Mouse (Mus musculus) heart, adult 8-10 months (tissue): ENCODE measurements around the gene Cdsn. TPM values are rescaled to one million over a fixed set of nuclear protein-coding genes. Genes with fewer than 3 reads are reported as not detected.

Experiments
- DNase-seq: peaks from one replicate; pipeline ENCODE4 v3.0.0; 2022; ENCODE audit warnings: low spot score
- total RNA-seq, 4 experiments: library from RNA; stranded (reverse); gene quantifications; 2 replicates each; pipeline ENCODE4 v1.2.4; 2022

Cdsn gene
- total RNA-seq, 4 experiments from 2014 or later = 0.14 to 0.37 (median 0.27) TPM

DNA sequence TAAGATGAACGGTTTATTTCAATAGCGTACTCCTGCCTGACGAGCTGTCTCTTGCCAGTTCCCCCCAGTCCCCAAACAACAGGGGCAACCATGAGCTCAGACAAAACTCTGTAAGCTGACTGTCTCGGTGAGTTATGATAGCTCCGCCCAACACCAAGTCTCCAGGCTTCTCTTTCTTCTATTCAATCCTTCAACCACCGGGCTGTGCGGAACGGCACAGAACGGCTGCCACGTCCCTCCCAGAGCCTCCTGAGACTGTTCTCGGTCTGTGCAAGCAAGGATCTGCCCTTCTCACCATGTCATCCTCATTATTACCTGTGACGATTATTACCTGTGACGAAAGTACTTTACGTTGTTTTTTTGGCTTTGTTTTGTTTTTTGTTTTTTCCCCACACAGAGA, 18.9 kb downstream of the Cdsn start:
- no peak for DNase-seq

DNA sequence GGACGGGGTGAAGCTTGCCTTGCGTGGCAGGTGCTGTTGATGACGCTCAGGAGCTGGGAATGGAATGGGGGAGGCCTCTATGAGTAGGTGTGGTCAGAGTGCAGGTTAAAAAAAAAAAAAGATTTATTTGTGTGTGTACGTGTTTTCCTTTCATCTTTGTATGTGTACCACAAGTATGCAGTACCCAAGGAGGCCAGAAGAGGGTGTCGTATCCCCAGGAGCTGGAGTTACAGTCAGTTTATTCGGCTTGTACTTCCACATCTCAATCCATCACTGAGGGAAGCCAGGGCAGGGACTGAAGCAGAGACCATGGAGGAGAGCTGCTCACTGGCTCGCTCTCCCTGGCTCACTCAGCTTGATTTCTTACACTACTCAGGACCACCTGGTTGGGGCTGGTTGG, 19.5 kb downstream of the Cdsn start:
- DNase-seq = no peak

DNA sequence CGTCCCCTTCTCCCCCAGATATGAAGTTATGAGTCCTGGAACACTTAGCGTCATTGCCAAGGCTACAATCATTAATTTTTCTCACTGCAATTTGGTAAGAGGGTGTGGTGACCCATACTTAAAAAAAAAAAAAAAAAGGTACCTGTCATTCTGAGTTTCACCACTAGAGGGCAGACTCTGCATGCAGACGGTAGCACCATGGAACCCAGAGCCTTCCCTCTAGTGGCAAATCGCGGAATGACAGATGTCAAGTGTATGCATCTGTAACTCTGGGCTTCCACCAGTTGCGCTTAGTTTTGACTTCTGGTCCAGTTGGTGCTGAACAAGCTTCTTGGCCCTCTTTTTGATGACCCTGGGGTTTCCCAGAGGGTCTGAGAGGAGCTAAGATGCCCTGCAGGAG, 26.3 kb downstream of the Cdsn start:
- DNase-seq = peak; percentile 79

DNA sequence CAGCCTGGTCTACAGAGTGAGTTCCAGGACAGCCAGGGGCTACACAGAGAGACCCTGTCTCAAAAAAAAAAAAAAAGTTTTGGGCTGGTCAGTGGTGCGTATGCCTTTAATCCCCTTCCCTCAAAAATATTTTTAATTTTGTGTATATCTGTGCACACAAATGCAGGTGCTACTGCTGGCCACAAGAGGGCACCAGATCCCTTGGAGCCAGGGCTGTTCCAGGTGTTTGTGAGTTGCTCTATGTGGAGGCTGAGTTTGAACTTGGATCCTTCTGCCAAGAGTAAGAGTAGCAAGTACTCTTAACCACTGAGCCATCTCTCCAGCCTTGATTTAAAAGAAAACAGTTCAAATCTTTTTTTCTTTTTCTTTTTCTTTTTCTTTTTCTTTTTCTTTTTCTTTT, 31.0 kb downstream of the Cdsn start:
- DNase-seq = no peak

DNA sequence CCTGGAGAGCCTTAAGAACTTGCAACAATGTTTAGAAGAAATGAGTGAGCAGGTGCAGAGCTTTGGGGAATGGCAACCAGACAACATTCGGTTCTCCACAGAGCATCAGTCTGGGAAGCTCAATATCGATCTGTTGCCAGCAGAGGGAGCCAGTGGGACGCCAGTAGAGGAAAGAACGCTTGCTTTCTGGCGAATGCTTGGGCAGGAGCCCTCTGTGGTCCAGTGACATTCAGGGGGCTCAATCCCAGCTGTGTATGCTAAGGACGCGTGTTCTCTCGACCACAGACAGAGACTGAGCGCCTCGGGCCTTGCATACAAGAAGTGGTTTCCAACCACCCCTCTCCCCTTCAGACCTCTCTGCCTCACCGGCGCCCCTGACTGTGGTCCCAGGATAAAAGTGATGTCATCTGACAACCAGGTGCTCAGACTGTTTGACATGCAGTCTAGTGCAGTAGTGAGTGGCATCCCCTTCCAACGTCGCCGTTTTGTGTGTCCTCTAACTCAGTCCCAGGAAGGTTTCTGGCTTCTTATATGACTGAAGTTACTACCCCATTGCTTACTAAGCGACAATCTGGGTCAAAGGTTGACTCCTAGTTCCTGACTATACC, 32.5 kb downstream of the Cdsn start:
- peak; percentile 58 for DNase-seq

DNA sequence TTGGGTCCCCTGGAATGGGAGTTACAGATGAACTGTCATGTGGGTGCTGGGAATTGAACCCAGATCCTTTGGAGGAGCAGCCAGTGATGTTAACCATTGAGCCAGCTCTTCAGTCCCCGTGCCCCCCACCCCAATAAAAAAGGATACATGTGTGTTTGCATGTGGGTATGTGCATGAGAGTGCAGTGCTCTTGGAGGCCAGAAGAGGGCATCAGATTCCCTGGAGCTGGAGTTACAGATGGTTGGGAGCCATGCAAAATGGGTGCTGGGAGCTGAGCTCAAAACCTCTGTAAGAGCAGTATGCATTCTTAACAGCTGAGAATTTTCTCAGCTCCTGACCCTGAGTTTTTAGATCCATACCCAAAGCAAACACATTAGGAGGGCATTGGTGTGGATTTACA, 35.4 kb downstream of the Cdsn start:
- DNase-seq = no peak

DNA sequence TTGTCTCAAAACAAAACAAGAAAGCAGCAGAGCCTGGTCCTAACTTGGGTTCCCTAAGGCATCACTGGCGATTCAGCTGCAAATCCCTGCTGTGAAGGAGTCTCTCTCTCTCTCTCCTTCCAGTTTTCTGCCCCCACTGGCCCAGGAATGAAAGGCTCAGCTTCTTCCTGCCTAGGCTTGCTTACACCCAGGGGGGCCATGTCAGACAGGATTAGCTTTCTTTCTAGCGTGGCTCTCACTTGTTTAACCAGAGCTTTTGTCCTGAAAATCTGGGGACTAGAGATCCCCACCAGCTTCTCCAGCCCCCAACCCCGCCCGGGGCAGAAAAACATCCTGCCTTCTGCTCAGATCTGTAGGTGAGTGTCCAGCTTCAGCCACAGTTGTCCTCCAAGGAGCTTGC, 36.5 kb downstream of the Cdsn start:
- no peak for DNase-seq

DNA sequence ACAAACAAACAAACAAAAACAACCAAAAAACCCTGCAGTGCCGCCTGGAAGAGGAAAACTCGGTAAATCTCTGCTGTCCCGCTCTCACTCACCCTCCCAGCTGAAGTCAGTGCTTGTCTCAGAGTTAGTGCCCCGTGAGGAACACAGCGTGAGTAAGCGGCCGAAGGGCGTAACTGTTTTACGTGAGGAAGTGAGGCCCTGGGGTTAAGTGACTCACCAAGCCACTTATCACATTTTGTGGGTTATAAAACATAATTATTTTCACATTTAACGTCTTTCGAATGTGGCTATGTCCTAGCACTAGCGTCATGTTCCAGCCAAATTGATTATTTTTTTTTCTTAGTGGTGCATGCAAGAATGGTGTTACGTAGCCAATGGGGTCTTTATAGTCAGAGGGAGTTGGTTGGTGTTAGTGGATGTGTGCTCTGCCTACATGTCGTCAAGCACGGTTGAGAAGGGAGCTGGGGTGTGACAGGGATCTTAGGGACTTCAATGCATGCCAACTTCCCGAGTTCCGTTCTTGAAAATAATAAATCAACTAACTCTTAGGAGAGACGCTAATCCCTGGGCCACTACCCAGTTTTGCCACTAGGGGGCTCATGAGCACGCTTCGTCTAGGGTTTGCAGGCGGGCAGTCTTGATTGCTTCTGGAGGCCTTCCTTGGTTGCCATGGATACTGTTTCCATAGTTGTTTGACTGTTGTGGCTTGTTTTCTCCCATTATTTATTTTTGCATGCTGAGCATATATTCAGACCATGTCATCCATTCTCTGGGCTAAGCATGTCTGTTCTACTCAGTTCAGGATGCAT, 38.7 kb downstream of the Cdsn start:
- peak; percentile 51 for DNase-seq

DNA sequence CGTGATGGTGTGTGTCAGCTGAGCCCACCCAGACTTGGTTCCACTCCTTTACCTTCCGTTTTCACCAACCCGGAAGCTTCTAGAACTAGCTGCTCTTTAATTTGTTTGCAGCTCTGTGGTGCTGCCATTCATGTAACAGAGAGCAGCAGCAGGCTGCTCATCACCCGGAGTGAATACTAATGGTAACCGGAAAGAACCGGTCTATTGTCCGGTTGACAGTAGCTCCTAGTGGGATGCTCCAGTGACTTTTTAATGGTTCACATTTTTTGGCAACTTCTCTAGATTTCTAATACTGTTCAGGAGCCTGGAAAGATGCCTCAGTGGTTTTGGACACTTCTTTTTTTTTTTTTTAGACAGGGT, 39.3 kb downstream of the Cdsn start:
- DNase-seq = no peak

DNA sequence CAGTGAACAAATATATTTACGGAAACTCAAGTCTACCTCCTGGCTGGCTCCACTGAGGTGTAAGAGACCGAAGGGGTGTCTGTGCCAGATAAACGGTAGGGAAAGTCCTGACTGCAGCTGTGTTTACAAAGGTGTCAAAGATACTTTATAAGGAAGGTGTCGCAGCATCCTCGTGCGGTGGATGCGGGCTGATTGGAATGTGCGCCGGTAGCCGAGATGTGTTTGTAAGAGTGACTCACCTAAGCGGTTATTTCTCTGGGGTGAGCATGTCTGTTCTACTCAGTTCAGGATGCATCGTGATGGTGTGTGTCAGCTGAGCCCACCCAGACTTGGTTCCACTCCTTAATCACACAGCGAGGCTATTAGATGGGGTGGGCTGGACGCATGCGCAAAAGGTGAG, 39.8 kb downstream of the Cdsn start:
- no peak for DNase-seq

DNA sequence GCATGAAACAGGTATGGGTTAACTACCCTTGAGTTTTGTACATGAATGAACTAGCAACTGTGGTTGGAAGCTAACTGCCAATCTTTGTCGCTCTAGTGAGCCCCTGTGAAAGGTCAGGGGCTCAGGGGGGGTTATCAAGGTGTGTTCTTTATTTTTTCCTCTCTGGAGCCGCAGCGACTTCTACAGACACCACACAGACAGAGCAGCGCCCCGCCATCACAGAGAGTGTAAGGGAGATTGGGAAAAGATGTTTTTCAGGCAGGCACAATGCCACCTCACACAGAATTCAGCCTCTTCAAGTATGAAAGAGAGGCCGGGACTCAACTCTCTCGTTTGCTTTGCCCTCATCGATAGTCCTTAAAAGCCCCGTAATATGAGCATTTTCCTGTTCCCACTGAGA, 40.2 kb downstream of the Cdsn start:
- no peak for DNase-seq

DNA sequence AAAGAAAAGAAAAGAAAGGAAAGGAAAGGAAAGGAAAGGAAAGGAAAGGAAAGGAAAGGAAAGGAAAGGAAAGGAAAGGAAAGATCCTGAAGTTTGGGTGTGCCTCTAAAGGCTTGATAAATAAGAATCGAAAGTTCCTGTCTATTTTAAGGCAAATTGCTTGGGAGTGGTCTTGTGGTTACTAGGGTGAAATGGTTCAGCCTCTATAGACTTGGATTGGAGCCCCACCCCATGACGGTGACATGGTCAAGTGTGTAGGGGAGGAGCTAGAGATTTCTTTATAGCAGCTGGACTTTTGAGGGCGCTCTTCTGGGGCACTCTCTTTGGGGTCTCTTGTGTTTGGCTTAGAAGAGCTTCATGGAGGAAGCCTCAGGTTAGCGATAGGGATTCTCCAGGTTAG, 41.9 kb downstream of the Cdsn start:
- no peak for DNase-seq

DNA sequence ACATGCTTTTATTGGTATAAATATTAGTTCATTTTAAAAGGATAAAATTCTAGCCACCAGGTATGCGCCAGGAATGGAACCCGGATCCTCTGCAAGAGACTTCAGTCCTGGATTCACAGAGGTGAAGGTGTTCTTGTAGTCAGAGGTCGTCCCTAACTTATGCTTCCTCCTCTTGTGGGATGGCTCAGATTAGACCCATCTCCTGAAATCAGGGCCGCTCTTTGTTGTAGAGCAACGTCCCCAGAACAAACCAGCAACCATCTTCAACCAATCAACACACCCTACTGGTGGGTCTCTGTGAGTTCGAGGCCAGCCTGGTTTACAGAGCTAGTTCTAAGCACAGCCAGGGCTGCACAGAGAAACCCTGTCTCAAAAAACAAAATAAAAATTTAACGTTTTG, 42.5 kb downstream of the Cdsn start:
- DNase-seq = no peak

DNA sequence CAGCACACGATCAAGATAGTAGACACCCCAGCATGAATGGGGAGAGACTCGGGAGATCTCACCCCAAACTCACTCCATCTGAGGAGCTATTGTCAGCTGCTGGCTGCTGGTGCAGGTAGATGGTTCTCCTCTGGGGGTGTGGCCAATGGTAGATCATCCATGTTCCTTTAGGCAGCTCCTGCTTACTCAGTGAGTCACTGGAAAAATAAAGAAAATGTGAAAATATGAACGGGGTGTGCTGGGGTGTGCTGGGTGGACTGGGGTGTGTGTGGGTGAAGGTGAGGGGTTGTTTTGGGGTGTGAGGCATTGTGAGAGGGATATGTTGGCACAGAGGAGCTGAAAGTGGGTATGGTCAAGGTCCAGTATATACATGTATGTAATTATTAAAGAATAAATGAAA, 45.5 kb downstream of the Cdsn start:
- no peak for DNase-seq

DNA sequence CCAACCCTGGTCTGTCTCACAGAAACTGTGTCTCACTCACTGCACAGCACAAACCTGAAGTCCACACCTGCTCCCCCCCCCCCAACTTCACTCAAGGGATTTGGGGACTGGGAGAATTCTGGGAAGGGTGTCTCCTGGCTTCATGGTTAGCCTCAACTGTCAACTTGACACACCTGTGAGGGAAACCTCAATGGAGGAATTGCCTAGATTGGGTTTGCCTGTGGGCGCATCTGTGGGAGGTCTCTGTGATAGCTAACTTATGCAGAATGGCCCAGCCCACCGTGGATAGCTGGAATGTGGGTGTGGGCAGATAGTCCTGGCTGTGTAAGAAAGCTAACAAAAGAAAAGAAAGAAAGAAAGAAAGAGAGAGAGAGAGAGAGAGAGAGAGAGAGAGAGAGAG, 49.3 kb downstream of the Cdsn start, which contains the start of gene Sfta2:
Gene Sfta2 (plus strand): TSS at position 301 of the 400 bp plus-strand sequence.
- no peak for DNase-seq

DNA sequence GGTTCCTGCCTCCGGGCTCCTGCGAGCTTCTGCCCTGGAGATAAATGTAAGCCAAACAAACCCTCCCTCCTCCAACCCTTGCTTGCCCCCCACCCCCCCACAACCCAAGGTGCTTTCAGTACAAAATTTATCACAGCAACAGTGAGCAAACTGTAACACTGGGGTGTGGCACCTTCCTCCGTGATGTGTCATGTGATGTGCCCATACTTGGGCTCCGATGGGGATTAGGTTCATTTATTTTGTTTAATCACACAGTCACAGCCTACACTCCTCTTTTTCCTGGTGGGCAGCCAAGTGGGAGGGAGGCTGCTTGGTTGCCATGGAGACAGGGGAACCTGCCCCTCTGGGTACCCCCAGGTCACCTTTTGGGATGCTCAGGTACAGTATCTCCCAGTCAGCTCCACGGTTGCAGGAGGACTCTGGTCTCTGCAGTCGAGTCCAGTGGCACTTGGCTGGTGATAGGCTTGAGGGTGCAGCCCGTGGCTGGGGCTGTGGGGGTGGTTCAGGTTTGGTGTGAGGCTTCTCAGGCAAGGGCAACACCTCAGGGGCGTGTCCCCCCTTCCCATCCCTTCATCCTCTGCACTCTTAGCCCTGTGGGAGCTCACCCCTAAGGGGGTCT, 49.9 kb downstream of the Cdsn start:
- DNase-seq = no peak

Other genes starting within 250 kb of the Cdsn start
- gene H2-Q1, start 231.7 kb upstream of the Cdsn start, total RNA-seq = 1 to 10 TPM in 3 of 4 experiments, under 1 TPM in 1; 0.53 to 1.5 (median 1.4) TPM
- 1 to 10 TPM in 2 of 4 experiments, under 1 TPM in 2; 0.84 to 1.3 (median 1.1) TPM for gene H2-Q2, start 209.9 kb upstream of the Cdsn start, total RNA-seq
- gene H2-Q4, start 172.5 kb upstream of the Cdsn start, total RNA-seq = 10 to 100 TPM; 14.6 to 22.3 (median 16.7) TPM
- gene H2-Q6, start 127.3 kb upstream of the Cdsn start, total RNA-seq = 1 to 10 TPM; 3.8 to 8.0 (median 4.4) TPM
- 1 to 10 TPM; 2.5 to 4.7 (median 3.2) TPM for gene H2-Q7, start 113.0 kb upstream of the Cdsn start, total RNA-seq
- under 1 TPM; 0.38 to 0.59 (median 0.39) TPM for gene H2-Q10, start 82.0 kb upstream of the Cdsn start, total RNA-seq
- not detected for gene Pou5f1, start 46.1 kb upstream of the Cdsn start, total RNA-seq
- gene Tcf19, start 35.3 kb upstream of the Cdsn start, total RNA-seq = 1 to 10 TPM; 2.1 to 3.3 (median 2.4) TPM
- gene Cchcr1, start 35.0 kb upstream of the Cdsn start, total RNA-seq = 1 to 10 TPM; 2.0 to 3.9 (median 2.4) TPM
- not detected for gene Psors1c2, start 18.9 kb upstream of the Cdsn start, total RNA-seq
- gene 2300002M23Rik, start 15.3 kb downstream of the Cdsn start, total RNA-seq = not detected
- not detected for gene Sfta2, start 49.4 kb downstream of the Cdsn start, total RNA-seq
- gene Gm9573, start 74.5 kb downstream of the Cdsn start, total RNA-seq = not detected
- gene Mucl3, start 91.6 kb downstream of the Cdsn start, total RNA-seq = not detected
- gene Vars2, start 115.5 kb downstream of the Cdsn start, total RNA-seq = 10 to 100 TPM; 30.4 to 34.9 (median 31.8) TPM
- gene Gtf2h4, start 121.6 kb downstream of the Cdsn start, total RNA-seq = 10 to 100 TPM; 18.4 to 22.2 (median 21.2) TPM
- gene Ddr1, start 152.5 kb downstream of the Cdsn start, total RNA-seq = 10 to 100 TPM; 23.8 to 30.0 (median 29.5) TPM